Mouse (Mus musculus) lung, postnatal 0 days (tissue): ENCODE measurements around the gene 4930402F06Rik.

Experiments used
- CTCF ChIP-seq: IDR thresholded peaks from 2 replicates; pipeline ENCODE4 v1.5.1; 2016; ENCODE audit warnings: antibody characterized with exemption, mild to moderate bottlenecking
- EP300 ChIP-seq: IDR thresholded peaks from 2 replicates; pipeline ENCODE4 v1.6.1; 2016; ENCODE audit warnings: antibody characterized with exemption, mild to moderate bottlenecking, control low read depth

- TF ChIP-seq CTCF (no peak), EP300 (no peak)
Measured at GRCm38 (mm10) chr2:35385441-35385871, 11.5 kb downstream of the 4930402F06Rik start.
